Mouse (Mus musculus) bone marrow, adult 2 months (tissue): ENCODE data around the gene Pdik1l. TPM values are rescaled to one million over a fixed set of nuclear protein-coding genes. Genes with fewer than 3 reads are reported as not detected.
A peak's percentile ranks its signal among the peaks of the same experiment; 100 is the strongest.

Experiments used
- H3K27ac ChIP-seq: fragments of 200-500 bp; 2 replicates; pipeline ENCODE4 v1.5.1; 2012; ENCODE audit warnings: low read depth, mild to moderate bottlenecking, control low read depth, inconsistent platforms, low read length; ENCODE audit not compliant: control insufficient read depth, poor library complexity, insufficient read depth
- H3K4me1 ChIP-seq: fragments of 200-500 bp; 2 replicates; pipeline ENCODE4 v1.6.1; 2011; ENCODE audit warnings: low read length; ENCODE audit not compliant: control insufficient read depth, insufficient read depth
- H3K4me3 ChIP-seq: fragments of 200-500 bp; replicated peaks from 2 replicates; pipeline ENCODE3; 2011; ENCODE audit warnings: mild to moderate bottlenecking, low read depth, low read length, control low read depth; ENCODE audit not compliant: control insufficient read depth
- CTCF ChIP-seq: fragments of 200-500 bp; IDR thresholded peaks from 2 replicates; pipeline ENCODE4 v1.5.1; 2011; ENCODE audit warnings: low read length, control low read depth; ENCODE audit not compliant: control insufficient read depth, insufficient read depth
- POLR2A ChIP-seq: fragments of 200-500 bp; IDR thresholded peaks from 2 replicates; pipeline ENCODE4 v1.6.1; 2011; ENCODE audit warnings: low read depth, mild to moderate bottlenecking, control low read depth, low read length, borderline replicate concordance; ENCODE audit not compliant: control insufficient read depth
- WGBS: fragments of 180-500 bp; shearing (Covaris S2); methylation state at CpG from one replicate; pipeline ENCODE4 v1.1.7; 2018; 5-methylcytosine and 5-hydroxymethylcytosine counted together
- polyA plus RNA-seq: library from polyadenylated mRNA; stranded (reverse); fragments of >200 nt; gene quantifications from 2 replicates; pipeline ENCODE4 v1.2.4, GENCODE M21; 2011; ENCODE audit warnings: low replicate concordance; ENCODE audit not compliant: missing spikeins, insufficient read depth, insufficient read length

Pdik1l gene
- polyA plus RNA-seq, 1 experiment, result 5.2 TPM

- WGBS, result 52% methylated on average over 9 of the region's 9 CpGs
- Histone ChIP-seq H3K27ac (no peak overlapping the region), H3K4me3 (no peak overlapping the region), H3K4me1 (no peaks in the 10 kb centered on the region; the same call in 1 of the 2 replicates)
- no peak for TF ChIP-seq CTCF
- no peak for TF ChIP-seq POLR2A
These were observed 6.0 kb upstream of the Pdik1l start for GRCm38 (mm10) chr4:134293692-134294163.

- Histone ChIP-seq H3K27ac (no peak overlapping the region), H3K4me1 (no peaks in the 10 kb centered on the region; the same call in 1 of the 2 replicates), H3K4me3 (no peak overlapping the region)
- 67% methylated on average over 18 of the region's 18 CpGs for WGBS
- TF ChIP-seq CTCF (no peak), POLR2A (no peak)
These were observed 5.5 kb upstream of the Pdik1l start for GRCm38 (mm10) chr4:134293061-134293691.

- H3K4me3 ChIP-seq, result no peak overlapping the region
- peak; percentile 93 for TF ChIP-seq CTCF
- TF ChIP-seq POLR2A, result no peak
- no peak overlapping the region for H3K27ac ChIP-seq
- H3K4me1 ChIP-seq, result no peaks in the 10 kb centered on the region; the same call in 1 of the 2 replicates
- 16% methylated on average over 7 of the region's 7 CpGs for WGBS
These were observed 4.4 kb upstream of the Pdik1l start for GRCm38 (mm10) chr4:134292067-134292466.

- peaks cover 2% of the 10 kb centered on the region; the same call in 1 of the 2 replicates for H3K4me1 ChIP-seq
- peak overlapping the region; percentile 100; the same call in 1 of the 2 replicates for H3K27ac ChIP-seq
- H3K4me3 ChIP-seq, result peak overlapping the region; percentile 46
- no peak for TF ChIP-seq CTCF
- TF ChIP-seq POLR2A, result no peak
- 28% methylated on average over 11 of the region's 11 CpGs for WGBS
These were observed 932 bp upstream of the Pdik1l start for GRCm38 (mm10) chr4:134288397-134289256.

- H3K27ac ChIP-seq, result peak overlapping the region; percentile 100
- peak overlapping the region; percentile 99 for H3K4me3 ChIP-seq
- H3K4me1 ChIP-seq, result peaks cover 2% of the 10 kb centered on the region; the same call in 1 of the 2 replicates
- WGBS, result under 1% methylated on average over 58 of the region's 59 CpGs
- TF ChIP-seq POLR2A (peak; percentile 86; the same call in 1 of the 2 replicates), CTCF (no peak)
These were observed 529 bp downstream of the Pdik1l start for GRCm38 (mm10) chr4:134287168-134287564.

- under 1% methylated on average over 59 of the region's 59 CpGs for WGBS
- Histone ChIP-seq H3K27ac (peak overlapping the region; percentile 41), H3K4me1 (peaks cover 2% of the 10 kb centered on the region; the same call in 1 of the 2 replicates), H3K4me3 (peak overlapping the region; percentile 98)
- TF ChIP-seq POLR2A (no peak), CTCF (no peak)
These were observed 1.2 kb downstream of the Pdik1l start for GRCm38 (mm10) chr4:134286226-134287167.

GRCm38 (mm10) chr4:134284942-134285341 lies 2.8 kb downstream of the Pdik1l start:
- no peak for TF ChIP-seq POLR2A
- TF ChIP-seq CTCF, result no peak
- Histone ChIP-seq H3K4me1 (peaks cover 2% of the 10 kb centered on the region; the same call in 1 of the 2 replicates), H3K4me3 (no peak overlapping the region), H3K27ac (no peak overlapping the region)
- WGBS, result 60% methylated on average over 2 of the region's 2 CpGs
